Mouse (Mus musculus) thymus, adult 2 months (tissue): ENCODE measurements around the gene Trmt61a.

Experiments
- CTCF ChIP-seq: fragments of 200-500 bp; IDR thresholded peaks from 2 replicates; pipeline ENCODE4 v1.5.1; 2012; ENCODE audit warnings: mild to moderate bottlenecking, control low read depth, low read length, moderate library complexity, borderline replicate concordance; ENCODE audit not compliant: control insufficient read depth, poor library complexity, insufficient read depth; ENCODE audit errors: extremely low read depth
- POLR2A ChIP-seq: fragments of 200-500 bp; IDR thresholded peaks from 2 replicates; pipeline ENCODE4 v1.6.1; 2012; ENCODE audit warnings: mild to moderate bottlenecking, low read length, control low read depth, moderate library complexity; ENCODE audit not compliant: control insufficient read depth, poor library complexity, insufficient read depth; ENCODE audit errors: extremely low read depth

DNA sequence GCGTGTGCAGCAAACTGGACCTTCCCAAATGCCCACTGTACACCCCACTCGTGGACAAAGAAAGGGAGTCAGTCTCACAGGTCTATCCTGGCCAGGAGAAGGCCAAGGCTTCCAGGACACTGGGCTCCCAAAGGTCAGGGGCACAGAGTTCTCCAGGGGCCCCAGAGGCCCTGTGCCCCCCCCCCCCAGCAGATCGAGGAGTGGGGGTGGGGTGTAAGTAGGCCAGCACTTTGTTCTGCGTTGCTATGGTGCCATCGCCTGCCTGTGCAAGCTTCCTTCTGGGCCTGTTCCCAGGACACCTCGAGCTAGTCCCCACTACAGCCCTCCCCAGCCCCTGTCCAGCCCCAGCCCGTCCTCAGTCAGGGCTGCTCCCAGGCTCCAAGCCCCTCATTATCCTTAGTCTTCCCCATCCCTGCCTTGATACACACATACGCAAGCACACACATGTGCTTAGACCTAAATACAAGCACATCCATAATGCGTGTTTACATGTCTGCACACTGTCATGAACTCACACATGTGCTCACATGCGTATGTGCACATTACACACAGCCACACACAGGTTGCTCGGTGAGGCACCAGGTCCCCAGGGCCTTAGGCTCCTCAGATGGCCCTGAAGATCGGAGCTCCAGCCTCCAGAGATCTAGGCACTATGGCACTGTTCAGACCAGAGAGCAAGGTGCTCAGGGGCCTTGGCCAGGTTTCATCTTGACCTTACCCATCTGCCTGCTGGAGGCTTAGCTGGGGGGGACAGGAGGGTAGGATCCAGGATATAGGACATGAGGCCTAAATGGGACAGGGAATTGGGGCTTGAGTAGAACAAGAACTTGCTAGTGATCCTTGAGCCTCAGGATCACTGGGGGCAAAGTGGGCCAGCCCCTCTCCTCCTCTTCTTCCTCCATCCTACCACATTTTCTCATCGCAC is 17.2 kb downstream of the Trmt61a start:
- TF ChIP-seq CTCF (no peak), POLR2A (no peak)
